Comparison of ENCODE assay signal across 19 mouse cellular contexts in genomic region chr2:174271459-174271858, GRCm38 (mm10). TPM values are rescaled to one million over a fixed set of nuclear protein-coding genes. Genes with fewer than 3 reads are reported as not detected.
DNase-seq lines count a peak whose midpoint lies in the region; ATAC-seq and TF ChIP-seq lines count a peak whose summit lies in the region.
"Had no signal": no experiment of that assay in that cellular context is flagged by ENCODE, and none has a peak within 500 bp of the region (broad histone marks: within the 10 kb centered on the region; RNA-seq: fewer than 3 reads in every experiment).

No protein-coding gene starts in this region.

- DNase-seq in heart, postnatal 36 days = no peak
- no peak for DNase-seq in heart, adult 11 months
- peak; percentile 64 for DNase-seq in embryonic facial prominence, embryonic 14.5 days (ENCODE audit: low spot score)
- DNase-seq in limb, embryonic 14.5 days (ENCODE audit: low spot score) = peak; percentile 30
- DNase-seq in retina, postnatal 1 day = no peak
- DNase-seq: adrenal gland, postnatal 14 days; cerebellum, adult 11-12 months; cerebellum, adult 9-10 months; cerebellum, postnatal 25 days; gastrocnemius, postnatal 36 days; kidney, adult 9 months had no signal

- no peak for TF ChIP-seq POLR2A in limb, embryonic 14.5 days (IDR thresholded peaks at IDR 0.05; ENCODE audit: borderline replicate concordance, extremely low read depth, insufficient read depth, insufficient read length)

- WGBS in heart, embryonic 11.5 days (ENCODE audit: insufficient replicate concordance) = 53% methylated on average over 6 of the region's 6 CpGs
- WGBS in heart, embryonic 15.5 days = 52% methylated on average over 6 of the region's 6 CpGs
- WGBS in embryonic facial prominence, embryonic 14.5 days = 79% methylated on average over 6 of the region's 6 CpGs
- 79% methylated on average over 6 of the region's 6 CpGs for WGBS in limb, embryonic 14.5 days

- H3K4me1 ChIP-seq in heart, embryonic 11.5 days (ENCODE audit: control insufficient read depth, insufficient read depth, low read length) = peaks cover 24% of the 10 kb centered on the region
- peaks cover 44% of the 10 kb centered on the region for H3K4me1 ChIP-seq in heart, embryonic 15.5 days (replicated peaks)
- no peaks in the 10 kb centered on the region for H3K4me1 ChIP-seq in embryonic facial prominence, embryonic 14.5 days (ENCODE audit: control insufficient read depth, insufficient read depth, low read length)
- H3K4me1 ChIP-seq in limb, embryonic 14.5 days (ENCODE audit: control insufficient read depth, insufficient read depth, low read length) = no peaks in the 10 kb centered on the region
- H3K4me1 ChIP-seq: forebrain, embryonic 15.5 days had no signal

- no peak overlapping the region for H3K4me2 ChIP-seq in heart, embryonic 11.5 days
- H3K4me2 ChIP-seq in heart, embryonic 15.5 days = no peak overlapping the region
- no peak overlapping the region for H3K4me2 ChIP-seq in embryonic facial prominence, embryonic 14.5 days (ENCODE audit: low read depth, low read length)
- H3K4me2 ChIP-seq in limb, embryonic 14.5 days (replicated peaks; ENCODE audit: low read depth, low read length, severe bottlenecking) = no peak overlapping the region
- H3K4me2 ChIP-seq: forebrain, embryonic 15.5 days had no signal

- no peaks in the 10 kb centered on the region for H3K27me3 ChIP-seq in heart, embryonic 11.5 days (ENCODE audit: control insufficient read depth, insufficient read depth, low read length)
- H3K27me3 ChIP-seq in heart, embryonic 15.5 days = no peaks in the 10 kb centered on the region
- no peaks in the 10 kb centered on the region for H3K27me3 ChIP-seq in embryonic facial prominence, embryonic 14.5 days (replicated peaks; ENCODE audit: control insufficient read depth, insufficient read depth, low read length)
- no peaks in the 10 kb centered on the region for H3K27me3 ChIP-seq in limb, embryonic 14.5 days (ENCODE audit: control insufficient read depth, insufficient read depth, low read length)
- H3K27me3 ChIP-seq: forebrain, embryonic 15.5 days; Patski had no signal

- no peak for ATAC-seq in heart, embryonic 11.5 days (replicated peaks; ENCODE audit: insufficient number of reproducible peaks, low FRiP score, low TSS enrichment)
- ATAC-seq in heart, embryonic 15.5 days (replicated peaks; ENCODE audit: insufficient number of reproducible peaks, insufficient read depth, low FRiP score, low read depth) = peak; percentile 44
- ATAC-seq in embryonic facial prominence, embryonic 14.5 days (ENCODE audit: low read depth) = peak; percentile 70
- ATAC-seq in limb, embryonic 14.5 days (ENCODE audit: low FRiP score, low read depth) = peak; percentile 66
- ATAC-seq: activated CD4-positive, CD25-positive, alpha-beta regulatory T cell, adult 4 months; forebrain, embryonic 15.5 days; hindbrain, embryonic 16.5 days; inflammation-experienced regulatory T-cells, adult 6 months; intestine, postnatal 0 days; Patski had no signal

- H3K9me3 ChIP-seq in heart, embryonic 11.5 days (replicated peaks; ENCODE audit: control insufficient read depth, low read length) = no peaks in the 10 kb centered on the region
- no peaks in the 10 kb centered on the region for H3K9me3 ChIP-seq in heart, embryonic 15.5 days (replicated peaks)
- H3K9me3 ChIP-seq in embryonic facial prominence, embryonic 14.5 days (ENCODE audit: control insufficient read depth, low read length) = no peaks in the 10 kb centered on the region
- H3K9me3 ChIP-seq in limb, embryonic 14.5 days (ENCODE audit: control insufficient read depth, low read length) = no peaks in the 10 kb centered on the region
- H3K9me3 ChIP-seq: forebrain, embryonic 15.5 days had no signal

- H3K36me3 ChIP-seq in heart, embryonic 11.5 days (ENCODE audit: control insufficient read depth, insufficient read depth, low read length) = no peaks in the 10 kb centered on the region; the same call in 1 of the 2 replicates
- peaks cover 9% of the 10 kb centered on the region; the same call in 1 of the 2 replicates for H3K36me3 ChIP-seq in heart, embryonic 15.5 days
- H3K36me3 ChIP-seq in embryonic facial prominence, embryonic 14.5 days (ENCODE audit: control insufficient read depth, insufficient read depth, low read length) = peaks cover 33% of the 10 kb centered on the region
- peaks cover 37% of the 10 kb centered on the region for H3K36me3 ChIP-seq in limb, embryonic 14.5 days (ENCODE audit: control insufficient read depth, insufficient read depth, low read length)

- no peak overlapping the region for H3K4me3 ChIP-seq in heart, embryonic 11.5 days (ENCODE audit: low read depth, low read length)
- H3K4me3 ChIP-seq in heart, embryonic 15.5 days = no peak overlapping the region
- no peak overlapping the region for H3K4me3 ChIP-seq in embryonic facial prominence, embryonic 14.5 days (ENCODE audit: low read depth, low read length)
- no peak overlapping the region for H3K4me3 ChIP-seq in limb, embryonic 14.5 days (replicated peaks; ENCODE audit: low read length)
- H3K4me3 ChIP-seq: forebrain, embryonic 15.5 days had no signal

- peak overlapping the region; percentile 25; the same call in 1 of the 2 replicates for H3K27ac ChIP-seq in heart, embryonic 11.5 days (ENCODE audit: low read depth, low read length)
- H3K27ac ChIP-seq in heart, embryonic 15.5 days = peak overlapping the region; percentile 70
- H3K27ac ChIP-seq in embryonic facial prominence, embryonic 14.5 days (replicated peaks; ENCODE audit: low read depth, low read length) = no peak overlapping the region
- H3K27ac ChIP-seq in limb, embryonic 14.5 days (replicated peaks; ENCODE audit: low read depth, low read length) = no peak overlapping the region
- H3K27ac ChIP-seq: forebrain, embryonic 15.5 days had no signal

- H3K9ac ChIP-seq in heart, embryonic 11.5 days (ENCODE audit: low read depth, low read length) = no peak overlapping the region
- H3K9ac ChIP-seq in heart, embryonic 15.5 days = no peak overlapping the region
- H3K9ac ChIP-seq in embryonic facial prominence, embryonic 14.5 days (ENCODE audit: low read depth, low read length) = no peak overlapping the region
- H3K9ac ChIP-seq in limb, embryonic 14.5 days (ENCODE audit: low read depth, low read length, severe bottlenecking) = no peak overlapping the region
- H3K9ac ChIP-seq: forebrain, embryonic 15.5 days had no signal

- intact Hi-C loops in heart, postnatal 36 days (cut with DNase I) = no loop called here

RNA-seq across cellular contexts. Expression of gene Gnas, which starts 12.7 kb away (rescaled TPM):
- 1,095 and 1,127 TPM in 2 replicates for polyA plus RNA-seq in heart, embryonic 11.5 days (2014; fragmentation: Nextera tagmentation; extraction: Ambion mirVana)
- 1,000 to 10,000 TPM; 1,171 to 1,227 TPM for total RNA-seq in heart, postnatal 36 days (2021)
- polyA plus RNA-seq in heart, embryonic 15.5 days (2015; fragmentation: Nextera tagmentation; extraction: Ambion mirVana) = 1,401 and 1,438 TPM in 2 replicates
- polyA plus RNA-seq in embryonic facial prominence, embryonic 14.5 days (2014; fragmentation: Nextera tagmentation; extraction: Ambion mirVana) = 2,600 and 2,666 TPM in 2 replicates
- polyA plus RNA-seq in limb, embryonic 14.5 days (2012; rRNA removed) = 2,875 and 2,934 TPM in 2 replicates
- 2,366 and 2,381 TPM in 2 replicates for polyA plus RNA-seq in limb, embryonic 14.5 days (2014; fragmentation: Nextera tagmentation; extraction: Ambion mirVana)

Comparison
In these comparisons a context has a peak if more than half of its experiments do, and no peak if none do; other contexts are left out.
1. H3K27ac ChIP-seq: peak in heart, embryonic 11.5 days (single experiment) and heart, embryonic 15.5 days (single experiment); none in embryonic facial prominence, embryonic 14.5 days (single experiment) and limb, embryonic 14.5 days (single experiment).
2. DNase-seq: peak in embryonic facial prominence, embryonic 14.5 days (single experiment) and limb, embryonic 14.5 days (single experiment); none in heart, postnatal 36 days (0 of 2), heart, adult 11 months (single experiment) and retina, postnatal 1 day (single experiment).